Mouse (Mus musculus): ENCODE results near the gene Aatk.

DNA sequence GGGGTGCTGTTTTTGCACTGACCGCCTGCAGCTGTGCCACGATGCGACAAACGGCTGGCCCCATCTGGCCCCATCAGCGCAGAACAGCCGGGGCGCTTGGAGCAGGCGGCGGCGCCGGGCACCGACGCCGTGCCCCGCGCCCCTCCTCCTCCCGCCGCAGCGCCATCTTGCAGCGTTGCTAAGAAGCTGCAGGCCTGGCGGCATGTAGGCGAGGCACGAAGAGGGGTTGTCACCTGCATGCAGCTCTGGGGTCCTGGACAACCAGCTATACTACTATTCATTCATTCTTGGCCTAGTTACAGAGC lies 1.2 kb upstream of the Aatk start:
- TF ChIP-seq CTCF (IDR thresholded peaks at IDR 0.05; ENCODE audit: extremely low read depth, insufficient read depth, low read length) (0 out of 2 replicates have a peak, but pooled peaks have one; percentile 19), POLR2A (IDR thresholded peaks at IDR 0.05; ENCODE audit: extremely low read depth, insufficient read depth, low read length) (peak; percentile 48; the same call in 1 of the 2 replicates)
